Mouse (Mus musculus): ENCODE measurements around the gene Plin4. TPM values are rescaled to one million over a fixed set of nuclear protein-coding genes. Genes with fewer than 3 reads are reported as not detected.
A peak's percentile ranks its signal among the peaks of the same experiment; 100 is the strongest.
"Not testable (repeated sequence)": the region's sequence is repeated elsewhere in the genome, so short reads cannot be mapped to it uniquely, and the experiment has no call there.

Plin4 gene
- polyA plus RNA-seq, 1 experiment: 0.52 TPM

DNA sequence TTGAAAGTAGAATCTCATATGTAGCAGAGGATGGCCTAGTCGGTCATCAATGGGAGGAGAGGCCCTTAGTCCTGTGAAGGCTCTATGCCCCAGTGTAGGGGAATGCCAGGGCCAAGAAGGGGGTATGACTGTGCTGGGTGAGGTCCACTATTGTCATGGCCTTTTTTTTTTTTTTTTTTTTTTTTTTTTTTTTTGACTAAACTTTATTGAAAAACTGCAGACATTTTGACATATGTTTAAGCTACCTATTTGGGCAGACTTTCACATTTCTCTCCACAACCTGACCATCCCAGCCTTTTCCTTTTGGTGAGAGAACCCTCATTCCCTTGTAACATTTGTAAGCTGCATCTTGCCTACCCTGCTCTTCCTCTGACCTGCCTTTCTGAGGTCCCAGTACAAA lies 17.3 kb downstream of the Plin4 start:
- Histone ChIP-seq H3K4me3 (replicated peaks; ENCODE audit: control insufficient read depth, low read depth, low read length) (no peak overlapping the region), H3K27ac (ENCODE audit: control insufficient read depth, insufficient read depth, low read depth, low read length, poor library complexity) (no peak overlapping the region), H3K4me1 (ENCODE audit: control insufficient read depth, insufficient read depth, low read length) (no peaks in the 10 kb centered on the region)
- WGBS: 79% methylated on average over 1 of the region's 1 CpGs
- no peak for TF ChIP-seq POLR2A (IDR thresholded peaks at IDR 0.05; ENCODE audit: borderline replicate concordance, control insufficient read depth, low read depth, low read length)
- no peak for TF ChIP-seq CTCF (IDR thresholded peaks at IDR 0.05; ENCODE audit: control insufficient read depth, insufficient read depth, low read length)

DNA sequence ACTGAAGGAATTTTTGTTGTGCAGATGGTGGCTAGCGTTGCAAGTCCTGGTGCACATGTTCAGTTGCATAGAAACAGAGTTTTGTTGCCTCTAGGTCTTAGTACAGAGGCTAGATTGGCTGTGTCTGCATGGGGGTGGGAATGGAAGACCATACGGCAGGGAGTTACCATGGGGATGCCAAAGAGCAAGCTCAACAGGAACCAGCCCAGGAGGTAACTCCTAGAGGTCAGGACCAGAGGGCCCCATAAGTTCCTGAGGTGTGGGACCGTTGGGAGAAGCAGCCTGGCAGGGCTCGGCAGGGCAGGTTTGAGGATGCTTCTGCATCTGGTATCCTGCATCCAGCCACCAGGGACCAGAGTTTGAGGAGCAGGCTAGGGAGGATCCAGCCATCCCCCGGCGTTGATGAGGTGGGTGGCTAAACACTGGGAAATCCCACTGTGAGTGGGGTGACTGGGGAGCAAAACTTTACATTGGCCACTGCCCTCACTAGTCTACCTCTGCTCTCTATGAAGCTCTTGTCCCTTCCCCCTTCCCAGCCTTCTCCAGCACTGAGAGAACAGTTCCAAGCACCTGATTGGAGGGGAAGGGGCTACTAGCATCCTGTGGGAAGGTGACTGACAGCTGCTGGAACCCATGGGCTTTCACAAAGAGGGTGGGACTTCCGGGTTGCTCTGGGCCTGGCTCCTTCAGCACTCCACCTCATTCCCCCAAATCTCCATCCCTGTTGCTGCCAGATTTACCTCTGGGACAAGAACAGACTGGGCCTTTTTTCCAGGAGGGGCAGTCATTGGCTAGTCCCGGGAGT lies 28.6 kb downstream of the Plin4 start:
- 30% methylated on average over 8 of the region's 8 CpGs for WGBS
- no peak overlapping the region for H3K27ac ChIP-seq (ENCODE audit: control insufficient read depth, insufficient read depth, low read depth, low read length, poor library complexity)
- TF ChIP-seq POLR2A (IDR thresholded peaks at IDR 0.05; ENCODE audit: borderline replicate concordance, control insufficient read depth, low read depth, low read length): no peak
- TF ChIP-seq CTCF (IDR thresholded peaks at IDR 0.05; ENCODE audit: control insufficient read depth, insufficient read depth, low read length): no peak
- peaks cover 5% of the 10 kb centered on the region; the same call in 1 of the 2 replicates for H3K4me1 ChIP-seq (ENCODE audit: control insufficient read depth, insufficient read depth, low read length)
- peak overlapping the region; percentile 35 for H3K4me3 ChIP-seq (replicated peaks; ENCODE audit: control insufficient read depth, low read depth, low read length)

DNA sequence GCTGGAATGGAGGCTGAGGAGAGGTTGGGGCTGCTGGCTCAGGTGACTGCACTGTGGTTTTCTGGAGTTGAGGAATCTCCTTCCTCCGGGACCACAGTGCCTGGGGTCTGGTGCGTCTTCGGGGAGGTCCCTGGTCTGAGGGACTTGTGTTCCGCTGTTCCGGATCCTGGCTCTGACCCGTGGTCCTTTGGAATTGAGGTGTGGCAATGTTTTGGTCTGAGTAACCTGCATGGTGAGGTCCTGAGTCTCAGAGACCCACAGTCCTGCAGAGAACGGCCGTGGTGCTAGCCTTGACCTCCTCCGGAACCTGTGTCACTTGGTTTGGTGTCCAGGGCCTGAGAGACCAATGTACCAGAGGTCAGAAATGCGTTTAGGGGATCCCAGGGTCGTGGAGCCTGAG lies 29.7 kb downstream of the Plin4 start:
- H3K4me3 ChIP-seq (replicated peaks; ENCODE audit: control insufficient read depth, low read depth, low read length): peak overlapping the region; percentile 95
- under 1% methylated on average over 11 of the region's 11 CpGs for WGBS
- no peak overlapping the region for H3K27ac ChIP-seq (ENCODE audit: control insufficient read depth, insufficient read depth, low read depth, low read length, poor library complexity)
- TF ChIP-seq CTCF (IDR thresholded peaks at IDR 0.05; ENCODE audit: control insufficient read depth, insufficient read depth, low read length) (0 out of 2 replicates have a peak, but pooled peaks have one; percentile 4), POLR2A (IDR thresholded peaks at IDR 0.05; ENCODE audit: borderline replicate concordance, control insufficient read depth, low read depth, low read length) (no peak)
- H3K4me1 ChIP-seq (ENCODE audit: control insufficient read depth, insufficient read depth, low read length): peaks cover 7% of the 10 kb centered on the region; the same call in 1 of the 2 replicates

DNA sequence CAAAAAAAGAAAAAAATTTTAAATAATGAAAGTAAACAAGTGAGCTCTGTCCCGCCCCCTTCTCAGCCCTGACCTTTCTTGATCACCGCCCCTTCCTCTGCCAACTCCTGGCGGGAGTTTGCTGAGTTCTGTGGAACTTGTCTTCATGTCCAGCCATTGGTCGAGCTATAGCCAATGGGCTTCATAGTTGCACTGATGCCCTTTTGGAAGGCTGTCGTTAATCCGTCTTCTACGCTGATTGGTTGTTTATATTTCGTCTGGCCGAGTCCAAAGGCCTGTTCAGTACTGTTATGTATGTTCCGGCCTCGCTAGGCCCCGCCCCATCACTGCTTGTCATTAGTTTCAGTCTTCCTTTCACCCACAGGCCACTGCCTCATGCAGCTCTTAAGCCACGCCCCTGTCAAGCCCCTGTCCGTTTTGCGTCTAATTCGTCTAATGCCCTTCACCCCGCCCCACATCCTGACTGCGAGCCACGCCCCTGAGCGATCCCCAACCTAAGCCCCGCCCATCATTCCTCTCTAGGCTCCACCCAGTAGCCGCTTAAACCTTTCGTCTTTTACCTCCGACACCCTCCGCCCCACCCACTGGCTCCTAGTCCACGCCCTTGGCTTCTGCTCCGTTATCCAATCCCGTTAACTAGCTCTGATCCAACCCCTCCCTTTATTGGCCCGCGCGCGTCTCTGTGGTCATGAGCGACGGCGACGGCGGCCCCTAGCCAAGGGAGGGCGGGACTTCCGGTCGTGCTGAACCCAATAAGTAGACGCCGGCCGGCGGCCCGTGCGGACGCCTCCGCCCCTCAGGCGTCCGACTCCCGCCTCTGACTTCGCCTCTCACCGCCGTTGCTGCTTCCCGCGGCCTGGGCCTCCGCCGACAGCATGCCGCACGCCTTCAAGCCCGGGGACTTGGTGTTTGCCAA lies 30.5 kb downstream of the Plin4 start, which contains the start of gene Hdgfl2:
Gene Hdgfl2 (plus strand): TSS at position 755 of the 916 bp plus-strand sequence.
- TF ChIP-seq CTCF (IDR thresholded peaks at IDR 0.05; ENCODE audit: control insufficient read depth, insufficient read depth, low read length) (no peak), POLR2A (IDR thresholded peaks at IDR 0.05; ENCODE audit: borderline replicate concordance, control insufficient read depth, low read depth, low read length) (peak; percentile 91; the same call in 1 of the 2 replicates)

DNA sequence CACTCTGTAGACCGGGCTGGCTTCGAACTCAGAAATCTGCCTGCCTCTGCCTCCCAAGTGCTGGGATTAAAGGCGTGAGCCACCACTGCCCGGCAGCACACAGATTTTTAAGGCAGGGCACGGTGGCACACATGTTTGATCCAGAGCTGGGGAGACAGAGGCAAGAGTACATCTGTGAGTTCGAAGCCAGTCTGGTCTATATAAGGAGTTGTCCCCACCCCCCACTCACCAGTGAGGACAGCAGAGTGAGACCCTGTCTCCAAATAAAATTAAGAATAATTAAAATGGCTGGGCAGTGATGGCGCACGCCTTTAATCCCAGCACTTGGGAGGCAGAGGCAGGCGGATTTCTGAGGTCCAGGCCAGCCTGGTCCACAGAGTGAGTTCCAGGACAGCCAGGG lies 31.2 kb downstream of the Plin4 start:
- Histone ChIP-seq H3K27ac (ENCODE audit: control insufficient read depth, insufficient read depth, low read depth, low read length, poor library complexity) (peak overlapping the region; percentile 45; the same call in 1 of the 2 replicates), H3K4me3 (replicated peaks; ENCODE audit: control insufficient read depth, low read depth, low read length) (peak overlapping the region; percentile 44)
- H3K4me1 ChIP-seq (ENCODE audit: control insufficient read depth, insufficient read depth, low read length): not testable (repeated sequence)
- WGBS: 57% methylated on average over 9 of the region's 9 CpGs

More for the DNA sequence above, 30.5 kb downstream of the Plin4 start, which contains the start of gene Hdgfl2:
- peaks cover 7% of the 10 kb centered on the region; the same call in 1 of the 2 replicates for H3K4me1 ChIP-seq (ENCODE audit: control insufficient read depth, insufficient read depth, low read length)
- H3K4me3 ChIP-seq (replicated peaks; ENCODE audit: control insufficient read depth, low read depth, low read length): peak within 1 kb of the TSS; percentile 95
- peak within 1 kb of the TSS; percentile 45 for H3K27ac ChIP-seq (ENCODE audit: control insufficient read depth, insufficient read depth, low read depth, low read length, poor library complexity)
- under 1% methylated on average over 61 of the region's 61 CpGs for WGBS

GRCm38 (mm10) chr17:56077523-56077922 lies 32.1 kb downstream of the Plin4 start:
- TF ChIP-seq CTCF (IDR thresholded peaks at IDR 0.05; ENCODE audit: control insufficient read depth, insufficient read depth, low read length) (no peak), POLR2A (IDR thresholded peaks at IDR 0.05; ENCODE audit: borderline replicate concordance, control insufficient read depth, low read depth, low read length) (no peak)
- peaks cover 7% of the 10 kb centered on the region; the same call in 1 of the 2 replicates for H3K4me1 ChIP-seq (ENCODE audit: control insufficient read depth, insufficient read depth, low read length)
- no peak overlapping the region for H3K27ac ChIP-seq (ENCODE audit: control insufficient read depth, insufficient read depth, low read depth, low read length, poor library complexity)
- 78% methylated on average over 5 of the region's 5 CpGs for WGBS
- no peak overlapping the region for H3K4me3 ChIP-seq (replicated peaks; ENCODE audit: control insufficient read depth, low read depth, low read length)

DNA sequence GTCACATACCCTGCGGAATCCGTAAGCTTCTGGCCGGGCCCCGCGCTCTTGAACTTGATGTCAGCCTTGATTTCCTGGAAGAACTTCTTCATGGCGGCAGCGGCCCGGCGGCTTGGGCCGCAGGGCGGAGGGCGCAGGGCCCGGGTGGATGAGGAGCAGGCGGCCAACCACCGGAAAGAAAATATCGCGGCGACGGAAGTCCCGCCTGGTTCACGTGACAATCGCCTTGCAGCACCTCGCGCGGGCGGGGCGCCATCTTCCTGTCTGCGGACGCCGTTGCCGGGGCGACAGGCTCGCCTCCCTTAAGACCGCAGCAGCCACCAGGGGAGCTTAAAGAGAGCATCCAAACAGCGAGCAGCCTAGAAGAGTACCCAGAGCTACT lies 34.8 kb downstream of the Plin4 start, which contains the start of gene Ubxn6:
Gene Ubxn6 (minus strand): TSS at position 202 of the 382 bp plus-strand sequence.
- peak within 1 kb of the TSS; percentile 72 for H3K4me3 ChIP-seq (replicated peaks; ENCODE audit: control insufficient read depth, low read depth, low read length)
- H3K27ac ChIP-seq (ENCODE audit: control insufficient read depth, insufficient read depth, low read depth, low read length, poor library complexity): peak within 1 kb of the TSS; percentile 96
- peaks cover 3% of the 10 kb centered on the region; the same call in 1 of the 2 replicates for H3K4me1 ChIP-seq (ENCODE audit: control insufficient read depth, insufficient read depth, low read length)
- whole genome bisulfite sequencing: 0% methylated on average over 35 of the region's 35 CpGs
- TF ChIP-seq CTCF (IDR thresholded peaks at IDR 0.05; ENCODE audit: control insufficient read depth, insufficient read depth, low read length) (peak; percentile 42; the same call in 1 of the 2 replicates), POLR2A (IDR thresholded peaks at IDR 0.05; ENCODE audit: borderline replicate concordance, control insufficient read depth, low read depth, low read length) (peak; percentile 26; the same call in 1 of the 2 replicates)

All from bone marrow, adult 2 months (tissue).